Mouse (Mus musculus) embryonic fibroblast, embryonic 13.5 days (primary cell): Measurements from ENCODE around the gene Adra1d.

Source experiments
- CTCF ChIP-seq: IDR thresholded peaks from 2 replicates; pipeline ENCODE4 v1.5.1; 2011; ENCODE audit warnings: mild to moderate bottlenecking, control low read depth, low read length, moderate library complexity, borderline replicate concordance; ENCODE audit not compliant: insufficient read depth
- POLR2A ChIP-seq: IDR thresholded peaks from 2 replicates; pipeline ENCODE4 v1.6.1; 2011; ENCODE audit warnings: low read depth, mild to moderate bottlenecking, control low read depth, low read length, moderate library complexity

DNA sequence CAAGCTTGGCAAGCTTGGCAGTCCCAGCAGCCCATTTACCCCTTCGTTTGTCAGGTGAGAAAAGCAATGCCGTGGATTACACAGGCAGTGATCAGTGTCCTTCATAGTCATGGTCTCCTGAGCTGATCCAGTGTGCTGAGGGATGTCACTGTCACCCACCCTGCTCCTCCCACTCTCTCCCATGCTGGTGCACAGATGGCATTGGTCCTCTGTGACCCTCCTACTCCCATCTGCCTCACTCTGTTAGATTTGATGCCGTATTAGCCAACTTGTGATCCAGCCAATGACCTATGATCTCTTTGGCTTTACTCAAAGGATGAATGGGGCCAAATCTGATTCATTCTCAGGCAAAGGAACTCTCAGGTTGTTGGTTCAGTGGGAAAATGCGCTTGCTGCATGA lies 20.4 kb downstream of the Adra1d start:
- no peak for TF ChIP-seq CTCF
- TF ChIP-seq POLR2A, result no peak
